Mouse (Mus musculus): ENCODE measurements around the gene Itga2b.

Itga2b gene

GRCm38 (mm10) chr11:102455740-102456396, 14.1 kb downstream of the Itga2b start:
- DNase-seq: peak; percentile 37 to 55

DNA sequence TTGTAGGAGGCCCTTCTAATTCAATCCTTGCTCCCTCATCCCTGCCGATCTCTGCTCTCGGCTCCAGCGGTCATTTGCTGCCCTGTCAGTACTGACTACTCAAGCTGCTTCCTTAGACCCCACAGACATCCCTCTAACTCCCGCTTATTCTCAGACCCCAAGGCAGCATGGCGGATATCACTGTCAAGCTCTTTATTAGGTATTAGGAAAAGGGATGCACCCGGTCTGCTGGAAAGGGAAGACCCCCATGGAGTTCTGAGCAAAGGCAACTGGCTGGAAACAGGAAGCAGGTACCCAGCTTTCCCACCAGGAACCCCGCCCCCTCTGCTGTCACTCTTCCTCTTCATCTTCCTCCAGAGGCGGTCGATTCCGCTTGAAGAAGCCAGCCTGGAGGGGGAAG, 16.8 kb downstream of the Itga2b start:
- DNase-seq: no peak

DNA sequence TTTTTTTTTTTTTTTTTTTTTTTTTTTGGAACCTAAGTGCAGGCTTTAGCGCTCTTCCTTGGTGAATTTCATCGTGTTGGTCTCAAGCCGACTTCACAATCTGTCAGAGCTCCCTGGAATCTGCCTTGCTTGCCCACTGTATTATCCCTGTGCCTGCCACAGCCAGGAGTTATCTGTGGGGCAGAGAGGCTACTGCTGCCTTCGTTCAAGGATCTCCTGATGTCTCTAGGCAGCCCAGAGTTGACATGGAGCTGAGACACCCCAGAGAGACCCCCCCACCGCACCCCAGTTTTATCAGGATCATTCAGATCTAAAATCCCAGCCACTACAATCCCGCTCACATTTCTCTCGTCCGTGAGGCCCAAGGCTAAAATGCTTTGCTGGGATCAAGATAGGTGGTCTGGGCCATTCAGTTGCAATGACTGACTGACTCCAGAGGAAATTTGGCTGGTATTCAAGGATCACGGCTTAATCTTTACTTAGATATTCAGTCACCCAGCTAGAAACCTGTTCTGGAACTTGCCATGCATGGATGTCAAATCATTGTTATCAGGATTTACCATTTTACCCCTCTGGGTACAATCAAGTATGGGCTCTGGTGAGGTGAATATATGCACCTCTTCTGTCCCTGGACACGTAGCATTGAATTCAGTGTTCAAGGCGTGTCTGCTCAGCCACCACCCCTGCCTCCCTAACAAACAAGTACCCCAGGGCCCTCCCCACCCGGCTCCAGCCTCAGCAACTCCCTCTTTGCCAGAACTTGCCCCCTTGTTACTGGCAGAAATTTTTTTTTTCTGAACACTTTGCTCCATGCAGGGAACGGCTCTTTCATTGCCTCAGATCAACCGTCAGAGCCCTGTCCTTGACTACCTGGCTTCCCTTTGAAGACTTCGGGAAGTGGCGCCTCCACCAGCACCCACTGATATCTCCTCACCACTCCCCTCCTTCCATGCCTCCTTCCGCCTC, 20.6 kb downstream of the Itga2b start:
- DNase-seq: no peak

GRCm38 (mm10) chr11:102448327-102448726, 21.6 kb downstream of the Itga2b start:
- DNase-seq: no peak

DNA sequence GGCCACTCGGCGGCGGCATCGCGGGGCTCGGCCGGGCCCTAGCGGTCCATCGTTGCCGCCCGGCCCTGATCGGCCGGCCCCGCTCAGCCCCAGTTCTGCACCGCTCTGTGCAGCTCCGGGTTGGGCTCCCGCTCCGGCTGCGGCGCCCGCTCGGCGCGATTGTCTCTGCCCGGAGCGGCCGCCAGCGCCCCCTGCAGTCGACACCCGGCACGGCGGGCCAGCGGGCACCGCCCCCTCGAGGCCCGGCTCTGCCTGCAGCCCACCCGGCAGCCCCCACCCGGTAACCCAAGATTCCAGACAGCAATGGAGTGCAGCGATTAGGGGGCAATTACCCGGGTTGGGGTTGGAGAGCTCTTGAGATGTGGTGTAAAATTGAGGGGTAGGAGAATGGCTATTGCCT, 22.4 kb downstream of the Itga2b start, which contains the start of gene Fam171a2:
TSS of gene Fam171a2 (minus strand) at position 186 of the 400 bp plus-strand sequence.
- DNase-seq: peak; percentile 78 to 82

- DNase-seq: no peak
Observed at GRCm38 (mm10) chr11:102446581-102447461, 23.1 kb downstream of the Itga2b start.

DNA sequence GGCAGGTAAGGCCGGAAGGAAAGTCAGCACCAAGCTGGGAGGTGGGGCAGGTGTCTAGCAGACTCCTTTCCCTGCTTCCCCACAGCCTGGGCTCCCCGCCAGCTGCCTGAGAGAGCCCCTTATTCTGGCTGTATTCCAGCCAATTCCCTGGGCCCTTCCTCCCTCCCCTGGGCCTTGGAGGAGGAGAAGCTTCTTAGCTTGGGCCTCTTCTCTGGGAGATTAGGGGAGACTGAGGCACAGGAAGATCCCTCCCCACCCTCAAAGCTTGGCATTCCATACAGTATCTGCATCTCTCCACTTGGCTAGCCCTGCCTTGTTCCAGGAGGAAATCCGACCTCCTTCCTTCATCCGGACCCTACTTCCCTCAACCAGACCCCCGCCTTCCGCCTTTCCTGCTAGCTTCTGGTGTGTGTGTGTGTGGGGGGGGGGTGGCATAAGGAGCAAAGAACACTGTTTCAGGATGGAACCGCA, 24.0 kb downstream of the Itga2b start:
- no peak for DNase-seq

- no peak for DNase-seq
Observed at GRCm38 (mm10) chr11:102445264-102445890, 24.5 kb downstream of the Itga2b start.

DNA sequence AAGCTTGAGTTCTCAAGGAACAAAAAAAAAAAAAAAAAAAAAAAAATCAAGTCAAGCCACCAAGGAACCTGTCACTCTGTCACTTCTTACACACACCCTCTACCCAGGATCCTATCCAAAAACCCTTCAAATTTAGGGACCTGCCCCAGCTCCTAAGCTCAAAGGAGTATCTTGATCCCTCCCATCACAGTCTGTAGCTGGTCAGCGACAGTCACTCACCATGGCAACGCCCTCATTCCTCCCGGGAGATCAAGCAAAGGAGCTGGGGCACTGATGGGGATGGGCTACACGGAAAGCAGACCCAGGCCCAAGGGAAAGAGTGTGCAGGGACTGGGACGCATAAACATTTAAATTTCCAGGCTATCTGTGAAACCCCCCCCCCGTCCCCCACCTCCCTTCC, 25.1 kb downstream of the Itga2b start:
- DNase-seq: no peak

- DNase-seq: no peak
Observed at GRCm38 (mm10) chr11:102444321-102444720, 25.6 kb downstream of the Itga2b start.

GRCm38 (mm10) chr11:102443740-102444139, 26.2 kb downstream of the Itga2b start:
- no peak for DNase-seq

DNA sequence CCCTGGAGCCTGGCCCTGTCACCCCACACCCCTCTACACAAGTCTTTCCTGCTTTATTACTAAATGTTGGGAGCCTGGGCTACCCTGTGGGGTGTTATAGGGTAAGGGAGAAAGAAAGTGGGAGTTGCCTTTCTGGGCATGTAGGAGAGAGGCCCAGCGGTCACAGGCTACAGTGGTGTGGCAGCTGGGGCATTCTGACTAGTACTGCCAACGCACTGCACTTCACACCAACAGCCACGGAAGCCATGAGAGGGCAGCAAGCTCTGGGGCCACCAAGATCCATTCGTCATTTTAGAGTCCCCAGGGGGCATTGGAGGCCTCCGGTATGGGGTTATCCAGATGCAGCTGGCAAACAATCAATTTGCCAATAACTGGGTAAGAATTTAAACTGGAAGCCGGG, 27.8 kb downstream of the Itga2b start:
- no peak for DNase-seq

DNA sequence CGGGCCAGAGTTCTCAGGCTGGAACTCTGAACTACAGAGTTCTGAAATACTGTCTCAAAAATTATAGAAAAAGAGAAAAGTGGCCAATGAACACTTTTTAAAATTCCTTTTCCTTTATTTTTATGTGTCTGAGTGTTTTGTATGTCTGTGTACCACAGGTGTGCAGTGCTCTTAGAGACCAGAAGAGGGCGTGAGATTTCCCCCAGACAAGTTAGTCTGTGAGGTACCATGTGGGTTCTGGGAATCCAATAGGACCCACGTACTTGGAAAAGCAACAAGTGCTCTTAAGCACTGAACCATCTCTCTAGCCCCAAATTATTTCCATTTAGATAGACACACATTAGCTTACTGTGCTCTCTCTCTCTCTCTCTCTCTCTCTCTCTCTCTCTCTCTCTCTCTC, 28.5 kb downstream of the Itga2b start:
- no peak for DNase-seq

DNA sequence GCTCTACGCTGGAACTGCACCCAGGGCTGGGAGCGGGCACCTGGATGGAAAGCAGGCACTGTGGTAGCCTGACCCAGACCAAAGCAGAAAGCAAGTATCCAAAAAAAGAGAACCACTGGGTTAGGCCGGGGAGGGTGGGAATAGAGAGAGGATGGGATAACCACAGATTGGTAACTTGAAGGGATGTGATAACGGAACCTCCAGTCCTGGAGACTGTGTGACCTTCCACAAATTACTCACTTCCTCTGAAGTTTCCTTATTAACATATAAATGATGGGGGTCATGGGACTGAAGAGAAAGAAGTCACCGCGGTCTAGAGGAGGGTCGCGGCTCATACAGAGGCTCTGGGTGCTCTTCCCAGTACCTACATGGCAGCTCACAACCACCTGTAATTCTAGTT, 29.7 kb downstream of the Itga2b start:
- DNase-seq: no peak

- no peak for DNase-seq
Observed at GRCm38 (mm10) chr11:102439093-102440082, 30.5 kb downstream of the Itga2b start.

DNA sequence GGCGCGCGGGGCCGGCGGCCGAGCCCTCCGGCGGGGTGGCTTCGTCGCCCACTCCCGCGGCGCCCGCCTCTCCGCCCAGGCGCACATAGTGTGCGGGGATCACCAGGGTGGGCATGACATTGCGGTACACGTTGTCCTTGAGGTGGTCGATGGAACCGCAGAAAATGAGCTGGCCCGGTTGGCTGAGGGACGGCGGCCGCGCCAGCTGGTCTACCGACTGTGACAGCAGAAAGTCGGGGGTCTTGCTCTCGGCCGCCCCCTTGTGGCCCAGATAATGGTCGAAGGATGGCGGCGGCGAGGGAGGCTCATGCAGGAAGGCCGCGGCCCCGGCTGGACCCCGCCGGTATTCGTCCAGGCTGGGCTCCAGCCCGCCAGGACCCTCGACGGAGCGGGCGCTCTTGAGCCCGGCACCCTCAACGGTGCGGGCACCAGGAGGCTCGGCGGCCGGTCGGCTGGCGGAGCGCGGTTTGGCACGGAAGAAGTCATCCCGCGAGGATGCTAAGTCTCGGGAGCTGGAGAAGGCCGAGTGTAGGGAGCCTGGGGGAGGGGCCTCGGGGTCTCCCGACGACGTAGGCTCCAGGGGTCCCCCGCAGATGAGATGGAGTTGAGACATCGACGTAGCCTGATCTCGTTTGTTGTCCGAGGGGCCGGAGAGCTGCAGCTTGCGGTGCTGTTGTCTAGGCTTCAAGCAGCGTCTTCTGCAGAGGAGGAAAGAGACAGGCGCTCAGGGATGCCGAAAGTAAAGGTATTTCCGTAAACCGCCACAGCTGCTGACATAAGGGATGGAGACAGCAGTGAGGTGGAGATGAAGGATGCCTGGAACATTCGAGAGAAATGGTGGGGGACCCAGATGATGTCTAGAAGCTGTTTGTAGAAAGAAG, 31.5 kb downstream of the Itga2b start:
- peak; percentile 68 to 69 for DNase-seq

- no peak for DNase-seq
Observed at GRCm38 (mm10) chr11:102437120-102438061, 32.5 kb downstream of the Itga2b start.

DNA sequence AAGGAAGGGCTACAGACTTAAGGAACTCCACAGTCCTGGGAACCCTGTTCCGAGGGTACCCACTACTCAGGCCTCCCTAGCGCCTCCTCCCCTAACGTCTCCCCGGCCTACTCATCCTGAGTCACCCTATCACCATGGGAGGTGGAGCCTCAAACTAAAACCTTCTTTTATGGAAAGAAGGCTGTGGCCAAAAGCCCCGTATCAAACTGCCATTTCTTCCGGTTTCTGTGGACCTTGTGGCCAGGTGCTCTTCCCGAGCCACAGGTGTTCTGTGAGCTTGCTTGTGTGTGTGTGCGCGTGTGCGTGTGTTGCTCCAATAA, 33.5 kb downstream of the Itga2b start:
- DNase-seq: no peak

All from thymus, postnatal 36 days (tissue).